Mouse (Mus musculus) hindbrain, embryonic 11.5 days (tissue): ENCODE data around the gene Nup62. TPM values are rescaled to one million over a fixed set of nuclear protein-coding genes. Genes with fewer than 3 reads are reported as not detected.

Experiments used
- ATAC-seq: fragments of 200-750 bp; cut with Nextera tagmentation; 2 replicates; pipeline ENCODE4 v1.8.0; 2017; ENCODE audit warnings: mild to moderate bottlenecking, moderate TSS enrichment, moderate library complexity; ENCODE audit not compliant: low FRiP score
- DNase-seq: peaks from one replicate; pipeline ENCODE4 v3.0.0-alpha.2; 2015; ENCODE audit warnings: low spot score
- H3K27ac ChIP-seq: fragments of 300-500 bp; sonication (generic); 2 replicates; pipeline ENCODE4 v1.5.1; 2014; ENCODE audit warnings: mild to moderate bottlenecking, low read depth, low read length
- H3K27me3 ChIP-seq: fragments of 300-500 bp; sonication (generic); 2 replicates; pipeline ENCODE4 v1.6.1; 2014; ENCODE audit warnings: mild to moderate bottlenecking, low read length, moderate library complexity, mixed read lengths; ENCODE audit not compliant: control insufficient read depth, insufficient read depth
- H3K36me3 ChIP-seq: fragments of 300-500 bp; sonication (generic); 2 replicates; pipeline ENCODE4 v1.6.1; 2014; ENCODE audit warnings: mild to moderate bottlenecking, low read length, moderate library complexity, mixed read lengths; ENCODE audit not compliant: control insufficient read depth, insufficient read depth
- H3K4me1 ChIP-seq: fragments of 300-500 bp; sonication (generic); replicated peaks from 2 replicates; pipeline ENCODE4 v1.6.1; 2014; ENCODE audit warnings: low read length, mixed read lengths; ENCODE audit not compliant: control insufficient read depth, insufficient read depth
- H3K4me2 ChIP-seq: fragments of 300-500 bp; sonication (generic); replicated peaks from 2 replicates; pipeline ENCODE4 v1.6.1; 2014; ENCODE audit warnings: mild to moderate bottlenecking, low read depth, low read length
- H3K4me3 ChIP-seq: fragments of 300-500 bp; sonication (generic); 2 replicates; pipeline ENCODE4 v1.5.1; 2014; ENCODE audit warnings: low read depth, low read length
- H3K9ac ChIP-seq: fragments of 300-500 bp; sonication (generic); 2 replicates; pipeline ENCODE4 v1.6.1; 2014; ENCODE audit warnings: low read depth, low read length
- H3K9me3 ChIP-seq: fragments of 300-500 bp; sonication (generic); 2 replicates; pipeline ENCODE4 v1.6.1; 2016; ENCODE audit warnings: low read length; ENCODE audit not compliant: control insufficient read depth
- WGBS: fragments of 180-500 bp; shearing (Covaris S2); extraction: QIAGEN DNeasy Blood & Tissue Kit; methylation state at CpG from one replicate; pipeline ENCODE4 v1.1.7; 2014; 5-methylcytosine and 5-hydroxymethylcytosine counted together
- polyA plus RNA-seq: library from polyadenylated mRNA; unstranded; fragments of >200 nt; fragmentation: Nextera tagmentation; extraction: Ambion mirVana; gene quantifications from 2 replicates; pipeline ENCODE4 v1.2.1, GENCODE M21; 2014

The Nup62 gene
- polyA plus RNA-seq, 1 experiment from 2014 or later, result 44.2 TPM

GRCm38 (mm10) chr7:44821666-44822448, 6.0 kb downstream of the Nup62 start:
- peaks cover 13% of the 10 kb centered on the region for H3K4me1 ChIP-seq
- 84% methylated on average over 7 of the region's 7 CpGs for WGBS
- H3K36me3 ChIP-seq, result no peaks in the 10 kb centered on the region
- DNase-seq (no peak), ATAC-seq (no peak)
- H3K4me3 ChIP-seq, result no peak overlapping the region
- no peak overlapping the region for H3K9ac ChIP-seq
- H3K4me2 ChIP-seq, result no peak overlapping the region
- H3K9me3 ChIP-seq, result no peaks in the 10 kb centered on the region
- H3K27ac ChIP-seq, result no peak overlapping the region
- H3K27me3 ChIP-seq, result no peaks in the 10 kb centered on the region

- ATAC-seq, result no peak
- no peak overlapping the region for H3K27ac ChIP-seq
- WGBS, result 39% methylated on average over 7 of the region's 7 CpGs
- H3K27me3 ChIP-seq, result no peaks in the 10 kb centered on the region
- no peaks in the 10 kb centered on the region for H3K36me3 ChIP-seq
- H3K4me3 ChIP-seq, result no peak overlapping the region
- H3K9me3 ChIP-seq, result no peaks in the 10 kb centered on the region
- no peak overlapping the region for H3K9ac ChIP-seq
- H3K4me1 ChIP-seq, result peaks cover 5% of the 10 kb centered on the region
- no peak overlapping the region for H3K4me2 ChIP-seq
- DNase-seq, result peak; percentile 43
Observed at GRCm38 (mm10) chr7:44823409-44823808, 7.5 kb downstream of the Nup62 start.

- Histone ChIP-seq H3K4me2 (no peak overlapping the region), H3K4me3 (no peak overlapping the region), H3K27ac (no peak overlapping the region), H3K27me3 (no peaks in the 10 kb centered on the region), H3K36me3 (peaks cover 9% of the 10 kb centered on the region), H3K4me1 (no peaks in the 10 kb centered on the region), H3K9ac (no peak overlapping the region), H3K9me3 (no peaks in the 10 kb centered on the region)
- ATAC-seq (no peak), DNase-seq (peak; percentile 87)
- 27% methylated on average over 3 of the region's 3 CpGs for WGBS
Observed at GRCm38 (mm10) chr7:44824872-44825271, 9.0 kb downstream of the Nup62 start.

- no peak overlapping the region for H3K4me2 ChIP-seq
- H3K36me3 ChIP-seq, result peaks cover 15% of the 10 kb centered on the region
- H3K9me3 ChIP-seq, result no peaks in the 10 kb centered on the region
- DNase-seq, result no peak
- no peak overlapping the region for H3K4me3 ChIP-seq
- no peak overlapping the region for H3K27ac ChIP-seq
- WGBS, result 95% methylated on average over 3 of the region's 3 CpGs
- H3K27me3 ChIP-seq, result no peaks in the 10 kb centered on the region
- no peak for ATAC-seq
- no peak overlapping the region for H3K9ac ChIP-seq
- H3K4me1 ChIP-seq, result no peaks in the 10 kb centered on the region
Observed at GRCm38 (mm10) chr7:44826771-44827170, 10.9 kb downstream of the Nup62 start.

GRCm38 (mm10) chr7:44828706-44829105, 12.8 kb downstream of the Nup62 start:
- H3K9ac ChIP-seq, result no peak overlapping the region
- WGBS, result 94% methylated on average over 5 of the region's 5 CpGs
- ATAC-seq (no peak), DNase-seq (no peak)
- H3K9me3 ChIP-seq, result no peaks in the 10 kb centered on the region
- H3K4me2 ChIP-seq, result no peak overlapping the region
- H3K36me3 ChIP-seq, result peaks cover 15% of the 10 kb centered on the region
- no peak overlapping the region for H3K4me3 ChIP-seq
- no peaks in the 10 kb centered on the region for H3K4me1 ChIP-seq
- H3K27me3 ChIP-seq, result no peaks in the 10 kb centered on the region
- H3K27ac ChIP-seq, result no peak overlapping the region

GRCm38 (mm10) chr7:44832763-44833162, 16.9 kb downstream of the Nup62 start:
- Histone ChIP-seq H3K9ac (no peak overlapping the region), H3K4me1 (no peaks in the 10 kb centered on the region), H3K27me3 (no peaks in the 10 kb centered on the region), H3K4me3 (no peak overlapping the region), H3K27ac (no peak overlapping the region), H3K9me3 (no peaks in the 10 kb centered on the region), H3K36me3 (peaks cover 15% of the 10 kb centered on the region), H3K4me2 (no peak overlapping the region)
- ATAC-seq, result no peak
- no peak for DNase-seq
- WGBS, result 78% methylated on average over 4 of the region's 4 CpGs

GRCm38 (mm10) chr7:44835373-44836015, 19.6 kb downstream of the Nup62 start:
- Histone ChIP-seq H3K9ac (no peak overlapping the region), H3K4me1 (peaks cover 9% of the 10 kb centered on the region), H3K27ac (no peak overlapping the region), H3K4me2 (no peak overlapping the region), H3K9me3 (no peaks in the 10 kb centered on the region), H3K4me3 (no peak overlapping the region), H3K36me3 (peaks cover 4% of the 10 kb centered on the region; the same call in 1 of the 2 replicates), H3K27me3 (peaks cover 17% of the 10 kb centered on the region)
- DNase-seq (no peak), ATAC-seq (no peak)
- WGBS, result 87% methylated on average over 1 of the region's 1 CpGs

GRCm38 (mm10) chr7:44836016-44836404, 20.1 kb downstream of the Nup62 start:
- H3K27me3 ChIP-seq, result peaks cover 20% of the 10 kb centered on the region
- ATAC-seq (no peak), DNase-seq (no peak)
- no peaks in the 10 kb centered on the region for H3K9me3 ChIP-seq
- 0 out of 2 replicates have a peak, but pooled peaks cover 2% of the 10 kb centered on the region for H3K36me3 ChIP-seq
- no peak overlapping the region for H3K9ac ChIP-seq
- H3K4me1 ChIP-seq, result peaks cover 10% of the 10 kb centered on the region
- H3K4me3 ChIP-seq, result no peak overlapping the region
- no peak overlapping the region for H3K27ac ChIP-seq
- WGBS, result 51% methylated on average over 3 of the region's 3 CpGs
- no peak overlapping the region for H3K4me2 ChIP-seq
